In the genomic region with DNA sequence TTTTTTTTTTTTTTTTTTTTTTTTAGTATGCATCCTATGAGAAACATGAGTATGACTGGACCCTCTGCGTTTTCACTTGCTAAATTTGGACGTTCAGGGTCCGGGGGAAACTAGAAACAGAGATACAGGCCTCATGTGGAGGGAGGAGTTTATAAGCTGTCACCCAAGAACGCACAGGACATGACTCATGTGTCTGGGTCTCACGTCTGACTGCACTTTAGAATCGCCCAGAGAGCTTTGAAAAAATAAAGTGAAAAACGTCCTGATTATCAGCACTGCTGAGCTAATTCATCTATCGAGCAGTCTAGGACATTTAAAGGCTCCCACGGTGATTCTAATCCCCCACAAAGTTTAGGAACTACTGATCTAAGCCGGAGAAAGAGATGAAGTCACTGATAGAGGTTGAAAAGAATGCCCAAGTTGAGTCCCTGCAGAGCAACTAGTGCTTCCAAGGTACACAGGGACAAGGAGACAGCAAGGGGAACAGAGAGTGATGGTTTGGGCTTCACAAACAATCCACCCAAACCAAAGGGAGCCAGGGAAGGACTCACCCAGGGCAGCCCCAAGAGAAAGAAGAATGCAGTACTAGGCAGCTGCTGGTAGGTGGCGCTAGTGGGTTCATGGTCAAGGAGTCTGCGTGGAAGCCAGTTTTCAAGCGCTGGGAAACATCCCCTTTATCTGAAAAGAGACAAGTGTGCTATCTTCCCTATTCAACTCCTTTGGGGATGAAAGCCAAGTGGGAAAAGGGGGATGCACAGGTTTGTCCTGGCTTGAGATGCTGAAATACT, we compare ENCODE assay signal across 9 mouse cellular contexts.
DNase-seq lines count a peak whose midpoint lies in the region; ATAC-seq and TF ChIP-seq lines count a peak whose summit lies in the region.
"Had no signal": no experiment of that assay in that cellular context is flagged by ENCODE, and none has a peak within 500 bp of the region (broad histone marks: within the 10 kb centered on the region; RNA-seq: fewer than 3 reads in every experiment).

No protein-coding gene starts in this region.

- peak; percentile 55; the same call in 1 of the 2 replicates for TF ChIP-seq CTCF in olfactory bulb, adult 2 months (IDR thresholded peaks at IDR 0.05; ENCODE audit: insufficient read depth, low read depth, low read length)

- no peak for TF ChIP-seq POLR2A in olfactory bulb, adult 2 months (IDR thresholded peaks at IDR 0.05; ENCODE audit: insufficient read depth, low read depth, low read length)

- no peak overlapping the region for H3K27ac ChIP-seq in olfactory bulb, adult 2 months (ENCODE audit: insufficient read depth, low read depth, low read length)

- WGBS in olfactory bulb, adult 2 months = 29% methylated on average over 13 of the region's 13 CpGs

- H3K4me1 ChIP-seq in olfactory bulb, adult 2 months (ENCODE audit: control insufficient read depth, insufficient read depth, low read length) = 0 out of 2 replicates have a peak, but pooled peaks cover 3% of the 10 kb centered on the region

- no peak overlapping the region for H3K4me3 ChIP-seq in olfactory bulb, adult 2 months (ENCODE audit: insufficient read depth, low read depth, low read length)
- H3K4me3 ChIP-seq: erythroblast, embryonic 14.5 days had no signal

- DNase-seq in right cerebral cortex, adult 2 months (ENCODE audit: low spot score in 2 of 2) = peak; percentile 34 to 64
- DNase-seq in right cerebral cortex, postnatal 36 days (ENCODE audit: low spot score in 2 of 2) = no peak
- peak; percentile 2 for DNase-seq in c-Kit-negative CD71-positive TER-119-positive erythroid progenitor cells, embryonic 14.5 days (ENCODE audit: low read depth, low spot score)
- peak; percentile 40 for DNase-seq in forelimb bud, embryonic 11.5 days (ENCODE audit: low read depth, low spot score)
- peak; percentile 20 to 45 for DNase-seq in left cerebral cortex, postnatal 25 days (ENCODE audit: low spot score in 2 of 2)
- no peak for DNase-seq in T-cell, adult 2 months (ENCODE audit: low spot score)

- intact Hi-C loops in left cerebral cortex, postnatal 25 days (cut with DNase I) = loop anchor here (5.0 kb wide), 1 partner anchor 60 kb away; no protein-coding TSS in a partner anchor

- ATAC-seq in hematopoietic stem cell, adult 5-6 weeks (replicated peaks in 1 of 2; ENCODE audit: insufficient read depth in 1 of 2, low FRiP score in 2 of 2, low TSS enrichment in 1 of 2, low read depth in 1 of 2, poor library complexity in 2 of 2, severe bottlenecking in 2 of 2) = peak; percentile 72 to 73

Comparison
In these comparisons a context has a peak if more than half of its experiments do, and no peak if none do; other contexts are left out.
1. DNase-seq: peak in right cerebral cortex, adult 2 months (2 of 2), c-Kit-negative CD71-positive TER-119-positive erythroid progenitor cells, embryonic 14.5 days (single experiment), forelimb bud, embryonic 11.5 days (single experiment) and left cerebral cortex, postnatal 25 days (2 of 2); none in right cerebral cortex, postnatal 36 days (0 of 2) and T-cell, adult 2 months (single experiment).